Mouse (Mus musculus) kidney, postnatal 4 days (tissue): ENCODE data around the gene Nutf2.
"Not testable (repeated sequence)": the region's sequence is repeated elsewhere in the genome, so short reads cannot be mapped to it uniquely, and the experiment has no call there.

Experiments
- DNase-seq, 2 experiments: peaks; one replicate each; pipeline ENCODE4 v3.0.0; 2021; ENCODE audit warnings: mixed read lengths in 2 of 2

Gene Nutf2

GRCm38 (mm10) chr8:105860143-105860981 is at the start of gene Nutf2:
Gene Nutf2, plus strand, starts transcription at chr8:105860580.
- DNase-seq: peak; percentile 95 to 98

GRCm38 (mm10) chr8:105811061-105811460 is 49.3 kb upstream of the Nutf2 start:
- DNase-seq: no peak

- DNase-seq: no peak
These were observed 48.8 kb upstream of the Nutf2 start for GRCm38 (mm10) chr8:105811543-105811942.

GRCm38 (mm10) chr8:105812511-105812910 is 47.9 kb upstream of the Nutf2 start:
- DNase-seq: no peak

GRCm38 (mm10) chr8:105813241-105813640 is 47.1 kb upstream of the Nutf2 start:
- no peak for DNase-seq

GRCm38 (mm10) chr8:105819659-105820058 is 40.7 kb upstream of the Nutf2 start:
- DNase-seq: no peak

- DNase-seq: no peak
These were observed 39.5 kb upstream of the Nutf2 start for GRCm38 (mm10) chr8:105820925-105821324.

- DNase-seq: no peak
These were observed 34.9 kb upstream of the Nutf2 start for GRCm38 (mm10) chr8:105825506-105825905.

GRCm38 (mm10) chr8:105826379-105826778 is 34.0 kb upstream of the Nutf2 start:
- DNase-seq: peak in 1 of 2 experiments; percentile 21

GRCm38 (mm10) chr8:105826861-105827848 is 33.2 kb upstream of the Nutf2 start, which contains the start of the genes Ranbp10 and Tsnaxip1:
Gene Ranbp10, minus strand, starts transcription at chr8:105827350.
Gene Tsnaxip1, plus strand, starts transcription at chr8:105827731.
- DNase-seq: peak; percentile 94 to 97

GRCm38 (mm10) chr8:105833740-105834139 is 26.6 kb upstream of the Nutf2 start:
- not testable (repeated sequence) for DNase-seq

- DNase-seq: peak; percentile 80 to 83
These were observed 25.1 kb upstream of the Nutf2 start for GRCm38 (mm10) chr8:105835318-105835717.

GRCm38 (mm10) chr8:105836991-105837390 is 23.4 kb upstream of the Nutf2 start:
- no peak for DNase-seq

- DNase-seq: no peak
These were observed 21.2 kb upstream of the Nutf2 start for GRCm38 (mm10) chr8:105839209-105839608.

- DNase-seq: no peak
These were observed 13.7 kb upstream of the Nutf2 start for GRCm38 (mm10) chr8:105846678-105847077.

- DNase-seq: no peak
These were observed 10.4 kb upstream of the Nutf2 start for GRCm38 (mm10) chr8:105850014-105850413.

- DNase-seq: no peak
These were observed 9.8 kb upstream of the Nutf2 start for GRCm38 (mm10) chr8:105850611-105851010.

GRCm38 (mm10) chr8:105851651-105852143 is 8.7 kb upstream of the Nutf2 start:
- peak; percentile 94 to 95 for DNase-seq

- DNase-seq: no peak
These were observed 8.1 kb upstream of the Nutf2 start for GRCm38 (mm10) chr8:105852146-105852729.

- no peak for DNase-seq
These were observed 7.2 kb upstream of the Nutf2 start, which contains the start of gene Cenpt for GRCm38 (mm10) chr8:105853178-105853577. Gene Cenpt, minus strand, starts transcription at chr8:105853278.

GRCm38 (mm10) chr8:105854303-105854702 is 6.1 kb upstream of the Nutf2 start:
- peak; percentile 20 to 41 for DNase-seq

GRCm38 (mm10) chr8:105854715-105855216 is 5.6 kb upstream of the Nutf2 start, which contains the start of gene Thap11:
Gene Thap11, plus strand, starts transcription at chr8:105855132.
- peak; percentile 95 to 97 for DNase-seq
